Mouse (Mus musculus) CH12F3 (cell line): Measurements from ENCODE around the gene Tcf7l1.

ENCODE experiments used
- in situ Hi-C: fragments of 300-500 bp; cut with MboI; formaldehyde crosslinking; loops from 2 replicates; pipeline ENCODE4 v1.14.3; 2020; ENCODE audit warnings: low sequenced_read_pairs

The Tcf7l1 gene

DNA sequence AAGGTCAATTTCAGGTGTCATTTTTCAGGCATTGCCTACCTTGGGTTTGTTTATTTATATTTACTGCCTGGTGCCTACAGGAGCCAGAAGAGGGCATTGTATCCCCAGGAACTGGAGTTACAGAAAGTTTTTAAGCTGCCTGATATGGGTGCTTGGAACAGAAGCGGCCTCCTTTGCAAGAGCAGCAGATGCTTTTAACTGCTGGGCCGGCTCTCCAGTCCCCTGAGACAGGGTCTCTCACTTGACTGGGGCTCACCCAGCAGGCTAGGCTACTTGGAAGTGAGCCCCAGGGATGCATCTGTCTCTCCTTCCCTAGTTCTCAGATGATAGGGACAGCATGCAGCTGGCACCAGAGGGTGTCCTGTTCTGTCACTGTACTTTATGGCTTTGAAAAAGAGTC, 112.7 kb downstream of the Tcf7l1 start:
- in situ Hi-C loops: no loop called here

DNA sequence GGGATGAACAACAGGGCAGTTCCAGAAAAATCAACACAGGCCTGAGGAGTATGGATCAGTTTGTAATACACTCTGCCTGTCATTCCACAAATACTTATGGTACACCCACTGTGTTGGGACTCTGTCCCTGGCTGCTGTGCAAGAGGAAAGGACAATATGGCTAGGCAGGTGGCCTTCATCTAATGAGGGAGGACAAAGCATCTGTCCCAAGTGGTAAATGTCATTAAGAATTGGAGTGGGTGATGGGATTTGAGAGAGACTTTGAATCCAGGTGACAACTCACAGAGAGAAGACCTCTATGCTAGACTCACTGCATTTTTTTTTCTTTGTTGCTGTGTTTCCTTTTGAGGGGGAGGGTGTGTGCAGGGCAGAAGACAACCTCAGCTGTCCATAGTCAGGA, 115.3 kb downstream of the Tcf7l1 start:
- in situ Hi-C loops: loop anchor here (25.0 kb wide), 1 partner anchor 164 kb away; no protein-coding TSS in a partner anchor

DNA sequence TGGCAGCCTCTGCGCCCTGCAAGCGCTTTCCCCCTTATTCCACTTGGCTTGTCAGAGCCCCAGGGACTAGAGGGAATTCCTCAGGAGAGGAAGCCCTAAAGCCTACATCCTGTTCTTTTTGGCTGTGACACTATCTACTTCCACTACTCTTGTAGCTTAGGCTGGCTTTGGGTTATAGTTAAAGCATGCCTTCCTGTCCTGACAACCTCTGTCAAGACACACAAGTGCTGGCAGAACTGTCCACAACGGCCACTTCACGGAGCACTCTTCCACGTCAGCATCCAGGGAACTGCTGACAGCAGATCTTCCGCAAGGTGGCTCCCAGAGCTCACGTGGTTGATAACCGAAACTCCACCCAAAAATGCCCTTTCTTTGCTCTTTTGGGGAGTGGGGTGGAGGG, 117.9 kb downstream of the Tcf7l1 start:
- in situ Hi-C loops: loop anchor here (25.0 kb wide), 1 partner anchor 166 kb away; no protein-coding TSS in a partner anchor

DNA sequence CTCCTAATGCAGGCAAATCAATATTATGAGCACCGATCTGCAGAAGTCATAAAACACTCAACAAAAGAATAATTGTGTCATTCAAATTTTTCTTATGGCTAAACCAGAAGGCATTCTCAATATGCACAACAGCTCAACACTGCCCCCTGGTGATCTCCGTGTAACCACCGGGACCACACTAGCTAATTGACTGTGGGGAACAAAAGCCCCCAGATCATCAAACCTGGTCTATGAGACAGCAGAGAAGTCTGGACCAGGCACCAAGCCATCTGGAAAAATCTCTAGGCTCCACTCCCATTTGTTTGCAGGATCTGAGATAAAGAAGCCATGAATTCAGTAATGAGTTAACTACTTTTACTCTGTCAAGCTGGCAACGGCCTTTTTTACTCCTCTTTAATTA, 122.0 kb downstream of the Tcf7l1 start:
- in situ Hi-C loops: loop anchor here (25.0 kb wide), 1 partner anchor 170 kb away; no protein-coding TSS in a partner anchor

DNA sequence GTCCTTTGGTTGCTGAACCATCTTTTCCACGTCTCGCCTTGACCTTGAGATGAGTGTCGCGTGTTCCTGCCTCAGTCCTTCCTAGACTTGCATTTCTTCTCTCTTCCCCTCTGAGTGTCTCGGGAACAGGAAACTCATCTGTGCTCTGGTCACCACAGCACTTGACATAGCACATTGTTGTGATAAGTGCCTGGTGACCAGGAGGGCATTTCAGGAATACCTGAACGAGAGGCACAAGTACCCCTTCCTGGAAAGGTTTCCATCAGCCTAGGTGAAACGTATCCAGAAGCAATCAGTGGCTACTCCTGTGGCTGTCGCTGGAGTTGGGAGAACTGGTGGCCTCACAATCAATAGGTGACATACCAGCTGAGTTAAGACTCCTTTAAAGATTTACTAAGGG, 124.8 kb downstream of the Tcf7l1 start:
- in situ Hi-C loops: loop anchor here (25.0 kb wide), 1 partner anchor 173 kb away; no protein-coding TSS in a partner anchor

DNA sequence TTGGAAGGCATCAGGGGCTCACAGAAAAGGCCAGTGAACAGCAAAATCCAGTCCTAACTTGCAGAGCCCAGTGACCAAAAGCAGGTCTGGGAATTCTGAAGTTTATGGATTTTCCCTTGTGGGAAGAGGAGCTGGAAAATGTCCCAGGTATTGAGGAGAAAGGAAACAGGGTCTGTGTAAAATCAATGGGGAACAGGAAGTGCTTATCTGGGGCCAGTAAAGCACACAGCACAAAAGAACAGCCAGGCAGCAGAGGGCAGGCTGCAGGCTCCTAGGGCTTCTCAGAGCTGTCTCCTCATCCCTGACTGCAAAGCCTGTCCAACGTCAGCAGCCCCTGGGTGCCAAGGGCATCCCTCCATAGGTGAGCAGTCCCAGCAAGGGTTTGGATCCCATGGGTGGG, 126.1 kb downstream of the Tcf7l1 start:
- in situ Hi-C loops: loop anchor here (25.0 kb wide), 1 partner anchor 174 kb away; no protein-coding TSS in a partner anchor

DNA sequence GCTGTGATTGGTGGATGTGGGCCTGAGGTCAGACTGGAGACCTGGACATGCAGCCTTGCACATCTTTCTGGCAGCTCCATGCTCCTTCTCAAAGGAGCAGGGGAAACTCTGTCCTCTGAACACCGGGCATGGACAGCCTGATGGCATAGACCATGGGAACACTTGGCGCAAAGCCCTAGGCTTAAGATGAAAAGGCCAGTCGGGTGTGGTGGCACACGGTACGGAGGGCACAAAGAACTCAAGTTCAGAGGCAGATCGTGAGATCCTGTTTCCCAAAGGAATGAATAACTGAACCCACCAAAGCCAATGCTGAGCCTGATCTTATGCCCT, 128.7 kb downstream of the Tcf7l1 start:
- in situ Hi-C loops: loop anchor here (25.0 kb wide), 1 partner anchor 177 kb away; no protein-coding TSS in a partner anchor

DNA sequence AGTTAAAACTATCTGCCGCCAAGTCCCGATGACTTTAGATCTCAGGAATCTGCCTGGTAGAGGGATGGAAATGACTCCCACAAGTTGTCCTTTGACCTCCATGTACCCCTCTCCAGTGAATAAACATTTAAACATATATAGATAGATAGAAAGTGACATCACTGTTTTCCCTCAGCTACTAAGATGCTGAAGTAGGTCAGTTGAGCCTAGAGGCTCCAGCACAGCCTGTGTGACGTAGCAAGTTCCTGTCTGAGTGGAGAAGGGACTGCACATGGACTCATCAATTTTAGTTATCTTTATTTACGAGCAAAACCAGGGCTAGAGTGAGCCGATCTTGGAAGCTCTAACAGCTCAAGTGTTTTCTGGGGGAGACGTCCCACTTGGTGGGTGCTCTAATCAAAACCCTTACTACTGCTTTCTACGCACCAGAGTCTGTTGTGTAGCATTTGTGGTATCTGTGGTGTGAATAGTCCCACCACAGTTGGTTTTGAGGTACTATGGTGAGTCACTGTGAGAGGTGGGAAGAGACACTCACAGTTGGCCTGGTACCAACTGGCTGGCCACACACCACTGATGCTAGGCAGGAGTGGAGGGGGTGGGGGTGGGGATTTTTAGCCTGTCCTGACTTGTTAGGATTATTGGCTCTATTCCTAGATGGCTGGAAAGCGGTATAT, 129.2 kb downstream of the Tcf7l1 start:
- in situ Hi-C loops: loop anchor here (25.0 kb wide), 1 partner anchor 177 kb away; no protein-coding TSS in a partner anchor

DNA sequence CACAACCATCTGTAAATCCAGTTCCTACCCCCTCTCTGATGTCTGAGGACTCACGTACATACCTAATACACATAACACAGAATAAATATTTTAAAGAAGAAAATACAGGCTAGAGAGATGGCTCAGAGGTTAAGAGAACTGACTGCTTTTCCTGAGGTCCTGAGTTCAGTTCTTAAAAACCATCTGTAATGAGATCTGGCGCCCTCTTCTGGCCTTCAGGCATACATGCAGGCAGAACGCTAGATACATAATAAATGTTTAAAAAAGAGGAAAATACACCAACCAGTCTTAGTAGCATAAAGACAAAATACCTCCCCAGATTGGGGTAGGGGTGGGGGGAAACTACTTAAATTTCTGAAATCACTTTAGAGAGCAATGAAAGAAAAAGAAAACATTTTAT, 131.0 kb downstream of the Tcf7l1 start:
- in situ Hi-C loops: loop anchor here (25.0 kb wide), 1 partner anchor 179 kb away; no protein-coding TSS in a partner anchor

DNA sequence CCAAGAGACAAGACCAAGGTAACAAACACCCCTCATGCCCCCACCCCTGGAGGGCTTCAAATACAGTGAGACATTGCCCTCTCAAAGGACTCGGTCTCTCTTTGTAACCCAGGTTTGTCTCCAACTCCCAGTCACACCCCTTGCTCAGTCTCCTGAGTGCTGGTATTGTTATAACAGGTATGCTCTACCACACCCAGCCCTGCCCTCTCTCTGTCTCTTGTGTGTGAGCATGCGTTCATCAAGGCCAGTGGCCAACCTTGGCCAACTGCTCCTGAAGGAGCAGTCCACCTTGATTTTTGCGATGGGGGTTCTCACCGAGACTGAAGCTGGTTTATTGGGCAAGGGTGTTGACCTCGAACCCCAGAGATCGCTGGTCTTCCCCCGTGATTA, 133.0 kb downstream of the Tcf7l1 start:
- in situ Hi-C loops: loop anchor here (25.0 kb wide), 1 partner anchor 181 kb away; no protein-coding TSS in a partner anchor

DNA sequence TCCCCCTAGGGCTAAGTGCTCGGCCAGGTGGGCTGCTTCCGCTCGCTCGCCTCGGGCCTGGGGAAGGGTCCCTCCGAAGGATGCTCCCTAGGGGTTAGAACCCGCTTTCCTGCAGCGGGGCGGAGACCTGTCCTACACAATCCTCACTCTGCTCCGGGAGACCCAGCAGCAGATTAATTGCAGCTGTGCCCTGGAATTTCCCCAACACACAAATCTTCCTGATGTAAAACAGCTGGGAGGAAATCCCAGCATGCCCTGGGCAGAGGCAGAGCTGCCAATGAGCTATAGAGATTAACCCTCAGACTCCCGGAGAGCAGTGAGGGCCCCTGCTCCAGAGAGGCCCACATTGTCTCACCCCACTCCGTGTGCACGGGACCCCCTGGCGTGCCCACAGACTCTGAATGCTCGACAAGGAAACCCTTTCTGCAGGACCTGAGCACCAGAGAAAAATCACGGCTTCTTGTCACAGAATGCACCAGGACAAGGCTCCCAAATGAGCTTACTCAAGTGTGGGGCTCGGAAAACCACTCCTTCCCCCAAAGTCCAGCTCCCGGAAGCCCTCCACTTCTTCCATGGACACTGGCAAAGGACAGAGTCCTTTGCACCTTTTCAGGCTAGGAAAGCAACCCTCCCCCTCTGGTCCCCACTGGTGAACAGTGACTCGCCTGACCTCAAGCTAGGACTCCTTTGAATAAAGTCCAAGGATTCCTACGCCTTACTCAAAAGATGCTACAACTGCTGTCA, 133.6 kb downstream of the Tcf7l1 start:
- in situ Hi-C loops: loop anchor here (25.0 kb wide), 1 partner anchor 182 kb away; no protein-coding TSS in a partner anchor

DNA sequence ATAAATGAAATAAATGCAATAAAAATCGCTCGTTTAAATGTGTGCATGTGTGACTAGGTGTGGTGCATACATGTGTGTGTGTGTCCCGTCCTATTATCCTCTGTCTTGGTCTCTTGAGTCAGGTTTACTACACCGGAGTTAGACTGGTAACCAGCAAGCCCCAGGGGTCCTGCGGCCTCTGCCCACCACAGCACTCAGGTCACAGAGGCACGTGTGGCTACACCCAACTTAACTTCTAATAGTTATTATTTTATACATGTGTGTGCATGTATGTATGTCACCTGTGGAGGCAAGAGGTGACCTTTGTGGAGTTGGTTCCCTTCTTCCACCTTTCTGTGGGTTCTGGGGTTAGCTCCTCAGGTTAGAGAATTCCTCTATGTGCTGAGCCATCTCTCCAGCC, 134.7 kb downstream of the Tcf7l1 start:
- in situ Hi-C loops: loop anchor here (25.0 kb wide), 1 partner anchor 183 kb away; no protein-coding TSS in a partner anchor

DNA sequence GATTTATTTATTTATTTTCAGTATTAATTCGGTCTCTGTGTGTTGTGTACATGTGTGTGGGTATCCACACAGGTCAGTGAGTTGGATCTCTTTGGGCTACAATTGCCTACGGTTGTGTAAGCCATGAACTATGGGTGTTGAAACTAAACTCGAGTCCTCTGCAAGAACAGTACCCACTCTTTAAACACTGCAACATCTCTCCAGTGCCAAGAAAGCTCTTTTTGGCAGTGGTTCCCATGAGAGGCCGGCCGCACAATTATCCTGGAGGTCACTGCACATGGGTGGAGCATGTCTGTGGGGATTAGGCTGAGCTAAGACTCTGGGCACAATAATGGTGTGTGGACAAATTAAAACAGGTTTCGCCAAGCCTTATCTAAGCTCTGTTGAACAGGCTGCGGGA, 135.6 kb downstream of the Tcf7l1 start:
- in situ Hi-C loops: loop anchor here (25.0 kb wide), 1 partner anchor 184 kb away; no protein-coding TSS in a partner anchor

DNA sequence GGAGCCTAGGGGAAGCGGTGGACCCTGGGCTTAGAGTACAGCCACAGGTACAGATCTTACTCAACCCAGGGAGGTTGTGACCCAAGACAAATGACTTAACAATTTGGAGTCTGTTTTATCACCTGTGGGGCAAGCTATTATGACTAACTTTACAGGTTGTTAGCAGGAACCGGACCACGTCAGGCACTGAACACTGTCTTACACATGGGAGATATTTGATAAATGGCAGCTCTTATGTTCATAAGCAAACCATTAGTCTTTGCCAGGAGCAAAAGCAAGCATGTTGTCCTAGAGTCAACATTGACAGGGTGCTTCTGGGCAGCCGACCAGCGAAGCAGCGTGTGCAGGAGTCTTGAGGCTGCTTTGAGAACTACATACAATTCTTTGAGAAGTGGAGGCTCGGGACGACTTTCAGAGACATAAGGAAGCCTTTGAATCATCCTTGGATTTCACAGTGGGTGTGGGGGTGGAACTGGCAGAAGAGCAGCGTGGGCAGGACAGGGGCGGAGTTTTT, 138.7 kb downstream of the Tcf7l1 start:
- in situ Hi-C loops: loop anchor here (25.0 kb wide), 1 partner anchor 187 kb away; no protein-coding TSS in a partner anchor

DNA sequence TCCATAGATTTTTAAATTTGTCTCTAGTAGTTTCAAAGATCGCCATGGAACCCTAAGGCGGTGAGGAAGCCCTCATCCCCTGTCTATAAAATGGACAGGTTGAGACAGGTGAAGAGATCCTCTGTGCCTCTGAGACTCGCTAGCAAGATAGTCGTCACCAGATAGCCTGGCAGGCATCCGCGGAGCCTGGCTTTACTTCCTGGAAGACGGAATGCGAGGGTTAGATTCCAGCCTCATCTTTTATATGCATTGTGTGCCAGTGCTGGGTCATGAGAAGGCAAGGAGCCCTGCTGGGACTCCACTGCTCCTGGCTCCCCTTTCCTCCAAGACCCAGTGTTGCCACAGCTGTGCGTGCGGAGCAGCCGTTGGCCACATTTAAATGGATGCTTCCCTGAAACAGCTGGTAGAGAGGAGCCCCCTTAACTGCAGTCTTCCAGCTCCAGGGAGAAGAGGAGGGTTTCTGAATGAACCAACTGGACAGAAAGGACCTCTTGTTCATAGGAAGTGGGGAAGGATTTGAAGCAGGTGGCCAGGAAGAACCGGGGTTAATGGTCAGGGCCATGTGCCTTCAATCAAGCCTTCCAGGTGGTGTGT, 141.0 kb downstream of the Tcf7l1 start:
- in situ Hi-C loops: no loop called here

DNA sequence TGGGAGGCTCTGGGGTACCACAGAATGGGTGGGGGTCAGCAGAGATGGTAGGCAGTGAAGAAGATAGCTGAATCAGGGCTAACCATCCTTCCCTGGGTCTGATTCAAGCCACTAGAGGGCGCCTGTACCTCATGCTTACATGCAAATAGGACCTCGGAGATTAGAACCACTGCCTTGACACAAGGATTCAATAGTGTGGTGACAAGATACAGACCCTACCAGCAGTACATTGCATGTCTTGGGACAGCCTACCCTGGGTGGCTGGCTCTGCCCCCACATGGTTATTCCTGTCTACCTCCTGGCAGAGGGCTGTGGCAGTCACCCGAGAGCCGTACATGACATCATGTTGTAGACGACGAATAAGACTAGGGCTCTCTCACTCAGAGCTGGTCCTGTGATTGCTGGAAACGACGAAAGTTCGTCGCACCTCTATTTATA, 141.7 kb downstream of the Tcf7l1 start:
- in situ Hi-C loops: no loop called here

DNA sequence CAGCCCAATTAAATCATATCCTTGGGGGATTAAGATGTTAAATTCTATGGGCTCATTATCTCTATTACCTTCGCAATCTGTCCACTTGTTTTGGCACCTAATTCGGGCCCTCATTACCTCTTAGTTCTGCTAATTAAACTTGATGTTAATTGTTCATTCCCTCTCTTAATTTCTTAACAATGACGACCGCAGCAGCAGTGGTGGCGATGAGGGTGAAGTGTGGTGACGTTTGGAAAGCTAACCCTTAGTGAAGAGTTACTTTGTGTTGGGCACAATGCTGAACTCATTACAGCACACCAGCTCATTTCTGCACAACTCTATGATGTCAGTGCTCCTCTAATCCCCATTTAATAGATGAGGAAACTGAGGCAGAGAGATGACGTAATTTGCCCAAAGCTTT, 143.7 kb downstream of the Tcf7l1 start:
- in situ Hi-C loops: no loop called here

DNA sequence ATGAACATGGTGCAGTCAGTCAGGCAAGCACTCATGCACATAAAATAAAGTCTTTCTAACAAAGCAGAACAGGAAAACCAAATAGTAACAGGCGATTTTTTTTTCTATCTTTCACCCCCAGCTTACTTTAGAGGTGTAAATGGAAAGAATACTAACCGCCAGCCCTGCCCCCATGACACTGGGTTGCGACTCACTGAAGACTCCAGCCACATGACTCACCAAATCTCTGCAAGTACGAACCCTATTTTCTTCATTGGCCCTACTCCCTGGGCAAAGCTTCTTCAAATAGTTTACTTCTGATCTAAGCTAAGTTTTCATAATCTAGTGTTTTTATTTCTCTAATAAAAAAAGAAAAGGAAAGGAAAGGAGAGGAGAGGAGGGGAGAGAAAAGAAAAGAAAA, 144.5 kb downstream of the Tcf7l1 start:
- in situ Hi-C loops: no loop called here

DNA sequence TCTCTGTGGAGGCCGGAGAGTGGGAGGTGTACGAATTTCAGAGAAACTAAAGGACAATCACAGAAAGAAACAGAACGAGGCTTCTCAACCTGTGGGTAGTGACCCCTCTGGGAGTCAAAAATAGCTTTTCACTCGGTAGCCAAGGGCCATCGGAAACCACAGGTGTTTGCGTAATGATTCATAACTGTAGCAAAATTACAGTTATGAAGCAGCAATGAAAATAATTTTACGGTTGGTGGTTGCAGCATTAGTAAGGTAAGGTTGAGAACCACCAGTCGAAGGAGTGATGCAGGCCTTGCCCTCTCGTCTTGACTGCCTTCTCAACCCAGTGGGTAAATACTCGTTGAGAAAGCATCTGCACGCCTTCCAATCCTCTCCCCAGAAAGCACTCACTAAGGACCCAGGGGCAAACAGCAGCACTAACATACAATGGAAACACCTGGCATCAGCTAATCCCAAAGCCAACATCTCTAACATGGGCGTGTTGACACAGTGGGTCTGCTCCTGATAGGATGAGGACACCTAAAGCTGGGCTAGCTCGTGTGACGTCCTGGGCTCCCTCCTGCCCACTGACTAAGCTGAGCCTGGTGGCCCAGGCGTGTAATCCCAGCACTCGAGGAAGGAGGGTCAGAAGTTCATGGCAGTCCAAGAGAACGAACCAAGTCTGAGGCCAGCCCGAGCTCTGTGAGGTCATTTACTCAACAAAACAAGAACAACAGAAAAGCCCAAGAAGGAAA, 147.7 kb downstream of the Tcf7l1 start:
- in situ Hi-C loops: no loop called here

DNA sequence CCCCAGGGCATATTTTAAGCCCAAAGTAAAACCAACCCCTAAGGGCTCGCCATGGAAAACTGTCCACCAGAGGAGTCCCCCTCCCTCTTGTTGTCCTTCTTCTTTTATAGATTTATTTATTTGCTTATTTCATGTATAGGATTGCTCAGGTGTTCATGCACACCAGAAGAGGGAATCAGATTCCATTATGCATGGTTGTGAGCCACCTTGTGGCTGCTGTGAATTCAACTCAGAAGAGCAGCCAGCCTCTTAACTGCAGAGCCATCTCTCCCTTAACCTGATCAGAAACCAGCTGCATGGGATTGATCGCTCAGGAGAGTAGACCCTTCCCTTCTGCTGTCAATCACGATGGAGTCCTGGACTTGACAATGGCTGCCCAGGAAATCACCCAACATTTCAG, 152.1 kb downstream of the Tcf7l1 start:
- in situ Hi-C loops: no loop called here
